ENCODE assay signal across 8 mouse cellular contexts in the genomic region with DNA sequence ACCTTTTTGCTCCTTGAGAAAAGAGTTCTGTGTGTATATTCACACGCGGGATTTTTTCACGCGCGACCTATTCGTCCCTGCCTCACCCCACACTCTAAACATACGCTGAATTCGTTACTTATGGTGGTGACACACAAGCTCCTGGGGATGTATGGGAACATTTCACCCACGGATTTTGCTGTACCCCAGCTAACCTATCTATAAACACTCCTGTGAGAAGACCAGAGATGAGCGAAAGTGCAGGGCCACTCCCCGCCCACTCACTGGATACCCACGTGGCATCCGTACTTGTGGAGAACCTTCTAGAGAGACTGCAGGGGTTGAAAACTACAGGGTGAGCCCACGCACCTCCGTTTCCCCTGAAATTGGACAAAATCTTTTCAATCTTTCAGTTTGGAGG. TPM values are rescaled to one million over a fixed set of nuclear protein-coding genes. Genes with fewer than 3 reads are reported as not detected.
DNase-seq lines count a peak whose midpoint lies in the region; ATAC-seq and TF ChIP-seq lines count a peak whose summit lies in the region.

No protein-coding gene starts in this region.

- DNase-seq in thymus, adult 2 months: peak; percentile 45
- no peak for DNase-seq in thymus, adult 18-20 months
- DNase-seq in lung, postnatal 4 days: peak; percentile 40 to 50
- peak; percentile 48 for DNase-seq in thymus, postnatal 25 days
- DNase-seq in left cerebral cortex, postnatal 10 days (ENCODE audit: extremely low spot score in 1 of 2, low spot score in 2 of 2): no peak

- no peak for ATAC-seq in forebrain, embryonic 16.5 days
- no peak for ATAC-seq in kidney, embryonic 15.5 days (replicated peaks; ENCODE audit: low FRiP score)
- ATAC-seq in megakaryocyte progenitor cell, adult 5-6 weeks (replicated peaks; ENCODE audit: poor library complexity): no peak

- peak overlapping the region; percentile 85 for H3K4me2 ChIP-seq in forebrain, embryonic 16.5 days (ENCODE audit: low read length)
- H3K4me2 ChIP-seq in kidney, embryonic 15.5 days: peak overlapping the region; percentile 91

- intact Hi-C loops in left cerebral cortex, postnatal 10 days (cut with DNase I): loop anchor here (10.0 kb wide), 1 partner anchor 169 kb away; no protein-coding TSS in a partner anchor

- TF ChIP-seq POLR2A in thymus, adult 2 months (IDR thresholded peaks at IDR 0.05; ENCODE audit: control insufficient read depth, extremely low read depth, insufficient read depth, low read length, poor library complexity): no peak

- peak overlapping the region; percentile 22 for H3K4me3 ChIP-seq in thymus, adult 2 months (ENCODE audit: control insufficient read depth, insufficient read depth, low read length)
- peak overlapping the region; percentile 53 for H3K4me3 ChIP-seq in forebrain, embryonic 16.5 days (replicated peaks; ENCODE audit: low read length)
- peak overlapping the region; percentile 71 for H3K4me3 ChIP-seq in kidney, embryonic 15.5 days (replicated peaks)

- WGBS in thymus, adult 2 months: 2% methylated on average over 15 of the region's 15 CpGs
- WGBS in forebrain, embryonic 16.5 days: under 1% methylated on average over 15 of the region's 15 CpGs
- under 1% methylated on average over 15 of the region's 15 CpGs for WGBS in kidney, embryonic 15.5 days

- no peaks in the 10 kb centered on the region for H3K9me3 ChIP-seq in forebrain, embryonic 16.5 days (ENCODE audit: control insufficient read depth, low read length)
- H3K9me3 ChIP-seq in kidney, embryonic 15.5 days (replicated peaks): no peaks in the 10 kb centered on the region

- H3K27me3 ChIP-seq in thymus, adult 2 months (ENCODE audit: control insufficient read depth, insufficient read depth, low read length): peaks cover 3% of the 10 kb centered on the region; the same call in 1 of the 2 replicates
- H3K27me3 ChIP-seq in forebrain, embryonic 16.5 days (replicated peaks; ENCODE audit: control insufficient read depth, insufficient read depth, low read length): peaks cover 33% of the 10 kb centered on the region
- H3K27me3 ChIP-seq in kidney, embryonic 15.5 days: peaks cover 20% of the 10 kb centered on the region

- H3K9ac ChIP-seq in forebrain, embryonic 16.5 days (replicated peaks; ENCODE audit: low read depth, low read length): 0 out of 2 replicates have a peak overlapping the region, but pooled peaks have one; percentile 42
- H3K9ac ChIP-seq in kidney, embryonic 15.5 days: peak overlapping the region; percentile 56; the same call in 1 of the 2 replicates

- H3K36me3 ChIP-seq in thymus, adult 2 months (ENCODE audit: control insufficient read depth, insufficient read depth, low read length): no peaks in the 10 kb centered on the region
- no peaks in the 10 kb centered on the region for H3K36me3 ChIP-seq in forebrain, embryonic 16.5 days (ENCODE audit: control insufficient read depth, insufficient read depth)
- no peaks in the 10 kb centered on the region for H3K36me3 ChIP-seq in kidney, embryonic 15.5 days

- peak overlapping the region; percentile 69; the same call in 1 of the 2 replicates for H3K27ac ChIP-seq in thymus, adult 2 months (ENCODE audit: control insufficient read depth, insufficient read depth, low read length)
- H3K27ac ChIP-seq in forebrain, embryonic 16.5 days (ENCODE audit: low read length): no peak overlapping the region
- H3K27ac ChIP-seq in kidney, embryonic 15.5 days: peak overlapping the region; percentile 95; the same call in 1 of the 2 replicates

- peaks cover 37% of the 10 kb centered on the region for H3K4me1 ChIP-seq in thymus, adult 2 months (replicated peaks; ENCODE audit: control insufficient read depth, insufficient read depth, low read length)
- peaks cover 50% of the 10 kb centered on the region for H3K4me1 ChIP-seq in forebrain, embryonic 16.5 days (replicated peaks; ENCODE audit: control insufficient read depth, insufficient read depth, low read length)
- H3K4me1 ChIP-seq in kidney, embryonic 15.5 days: peaks cover 48% of the 10 kb centered on the region

- TF ChIP-seq CTCF in thymus, adult 2 months (IDR thresholded peaks at IDR 0.05; ENCODE audit: borderline replicate concordance, control insufficient read depth, extremely low read depth, insufficient read depth, low read length, poor library complexity): no peak

RNA-seq across cellular contexts. Expression of gene Ccnd2, which starts 3.5 kb away (rescaled TPM):
- polyA plus RNA-seq in thymus, adult 2 months (2012; rRNA removed): 73.0 and 74.1 TPM in 2 replicates
- 1,169 and 1,368 TPM in 2 replicates for polyA plus RNA-seq in forebrain, embryonic 16.5 days (2015; fragmentation: Nextera tagmentation; extraction: Ambion mirVana)
- 666 and 667 TPM in 2 replicates for polyA plus RNA-seq in kidney, embryonic 15.5 days (2015; fragmentation: Nextera tagmentation; extraction: Ambion mirVana)
- total RNA-seq in megakaryocyte progenitor cell, adult 5-6 weeks (2015): 76.9 and 124 TPM in 2 replicates
- 38.8 and 51.4 TPM in 2 replicates for total RNA-seq in megakaryocyte progenitor cell, adult 5-6 weeks (2017)
- 100 to 1,000 TPM; 104 to 130 TPM for total RNA-seq in left cerebral cortex, postnatal 10 days (2021)

RNA-seq across cellular contexts. Expression of gene Tigar, which starts 46.1 kb away (rescaled TPM):
- 1.8 and 2.4 TPM in 2 replicates for polyA plus RNA-seq in thymus, adult 2 months (2012; rRNA removed)
- 8.2 and 9.2 TPM in 2 replicates for polyA plus RNA-seq in forebrain, embryonic 16.5 days (2015; fragmentation: Nextera tagmentation; extraction: Ambion mirVana)
- polyA plus RNA-seq in kidney, embryonic 15.5 days (2015; fragmentation: Nextera tagmentation; extraction: Ambion mirVana): 3.2 and 3.4 TPM in 2 replicates
- total RNA-seq in megakaryocyte progenitor cell, adult 5-6 weeks (2015): 8.4 and 9.8 TPM in 2 replicates
- 8.0 and 13.7 TPM in 2 replicates for total RNA-seq in megakaryocyte progenitor cell, adult 5-6 weeks (2017)
- 10 to 100 TPM; 20.7 to 24.1 TPM for total RNA-seq in left cerebral cortex, postnatal 10 days (2021)

Comparison
In these comparisons a context has a peak if more than half of its experiments do, and no peak if none do; other contexts are left out.
1. DNase-seq: peak in thymus, adult 2 months (single experiment), lung, postnatal 4 days (2 of 2) and thymus, postnatal 25 days (single experiment); none in thymus, adult 18-20 months (0 of 2) and left cerebral cortex, postnatal 10 days (0 of 2).
2. Peak in every context shown above with its lines, with median percentiles within 50 percentile points of each other: H3K4me3 ChIP-seq.